Mouse (Mus musculus) heart, postnatal 0 days (tissue): ENCODE measurements around the gene Gas1.

Experiments used
- CTCF ChIP-seq: IDR thresholded peaks from 2 replicates; pipeline ENCODE4 v1.5.1; 2016; ENCODE audit warnings: antibody characterized with exemption, control low read depth, low read depth
- EP300 ChIP-seq: IDR thresholded peaks from 2 replicates; pipeline ENCODE4 v1.6.1; 2016; ENCODE audit warnings: antibody characterized with exemption, low read depth

- no peak for TF ChIP-seq CTCF
- TF ChIP-seq EP300 = no peak
These were observed 43.3 kb downstream of the Gas1 start for GRCm38 (mm10) chr13:60133716-60134438.
